Mouse (Mus musculus) gonadal fat pad, adult 2 months (tissue): ENCODE measurements at regions not wholly inside any gene's neighbourhood (a gene's known extent, or its start where the extent isn't known, plus 50 kb on each side); places are given as distances from the start of the nearest gene placed in this dataset.
"Not testable (repeated sequence)": the region's sequence is repeated elsewhere in the genome, so short reads cannot be mapped to it uniquely, and the experiment has no call there.

Experiments
- DNase-seq: peaks from one replicate; pipeline ENCODE4 v3.0.0-alpha.2; 2012; ENCODE audit warnings: low read depth

- no peak for DNase-seq
Observed at GRCm38 (mm10) chr2:114454901-114455300, 199.9 kb downstream of the Dph6 start.

GRCm38 (mm10) chr2:114450185-114450584, 204.6 kb downstream of the Dph6 start:
- no peak for DNase-seq

GRCm38 (mm10) chr2:114443801-114444200, 211.0 kb downstream of the Dph6 start:
- DNase-seq: no peak

- DNase-seq: no peak
Observed at GRCm38 (mm10) chr2:114440943-114441342, 213.8 kb downstream of the Dph6 start.

- DNase-seq: no peak
Observed at GRCm38 (mm10) chr2:114439668-114440067, 215.1 kb downstream of the Dph6 start.

- DNase-seq: no peak
Observed at GRCm38 (mm10) chr2:114438048-114438447, 216.7 kb downstream of the Dph6 start.

- DNase-seq: no peak
Observed at GRCm38 (mm10) chr2:114427426-114428157, 226.3 kb upstream of the Zfp770 start.

- DNase-seq: no peak
Observed at GRCm38 (mm10) chr2:114419346-114419745, 218.1 kb upstream of the Zfp770 start.

GRCm38 (mm10) chr2:114413013-114413412, 211.7 kb upstream of the Zfp770 start:
- no peak for DNase-seq

- DNase-seq: no peak
Observed at GRCm38 (mm10) chr2:114411940-114412715, 210.9 kb upstream of the Zfp770 start.

GRCm38 (mm10) chr2:114410717-114411116, 209.4 kb upstream of the Zfp770 start:
- no peak for DNase-seq

- no peak for DNase-seq
Observed at GRCm38 (mm10) chr2:114409542-114409941, 208.3 kb upstream of the Zfp770 start.

- no peak for DNase-seq
Observed at GRCm38 (mm10) chr2:114407408-114407807, 206.1 kb upstream of the Zfp770 start.

GRCm38 (mm10) chr2:114384566-114384965, 183.3 kb upstream of the Zfp770 start:
- DNase-seq: no peak

GRCm38 (mm10) chr2:114378844-114379533, 177.7 kb upstream of the Zfp770 start:
- DNase-seq: no peak

- DNase-seq: no peak
Observed at GRCm38 (mm10) chr2:114373476-114373875, 172.2 kb upstream of the Zfp770 start.

- not testable (repeated sequence) for DNase-seq
Observed at GRCm38 (mm10) chr2:114353876-114354275, 152.6 kb upstream of the Zfp770 start.

- DNase-seq: no peak
Observed at GRCm38 (mm10) chr2:114340578-114341293, 139.5 kb upstream of the Zfp770 start.

- DNase-seq: no peak
Observed at GRCm38 (mm10) chr2:114301746-114302145, 100.5 kb upstream of the Zfp770 start.

GRCm38 (mm10) chr2:114295110-114295509, 93.8 kb upstream of the Zfp770 start:
- no peak for DNase-seq

- no peak for DNase-seq
Observed at GRCm38 (mm10) chr2:114291387-114291786, 90.1 kb upstream of the Zfp770 start.

GRCm38 (mm10) chr2:114275536-114275935, 74.3 kb upstream of the Zfp770 start:
- DNase-seq: no peak
